Mouse (Mus musculus): ENCODE data around the gene Tppp2. TPM values are rescaled to one million over a fixed set of nuclear protein-coding genes. Genes with fewer than 3 reads are reported as not detected.

The Tppp2 gene
- polyA plus RNA-seq, 1 experiment from 2014 or later: not detected

DNA sequence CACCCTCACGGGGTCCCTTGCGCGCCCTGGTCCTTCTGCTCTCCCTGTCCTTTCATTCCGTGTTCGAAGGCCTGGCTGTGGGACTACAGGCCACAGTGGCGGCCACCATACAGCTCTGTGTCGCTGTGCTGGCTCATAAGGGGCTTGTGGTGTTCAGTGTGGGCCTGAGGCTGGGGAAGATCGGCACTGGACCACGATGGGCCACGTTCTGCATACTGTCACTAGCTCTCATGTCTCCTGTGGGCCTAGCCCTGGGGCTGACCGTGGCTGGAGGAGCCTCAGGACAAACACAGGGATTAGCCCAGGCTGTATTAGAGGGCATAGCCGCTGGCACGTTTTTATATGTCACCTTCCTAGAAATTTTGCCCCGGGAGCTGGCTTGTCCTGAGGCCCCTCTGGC is 23.2 kb upstream of the Tppp2 start:
- no peak overlapping the region for H3K27ac ChIP-seq
- 76% methylated on average over 14 of the region's 14 CpGs for whole genome bisulfite sequencing
- DNase-seq (ENCODE audit: extremely low spot score, low spot score): no peak

DNA sequence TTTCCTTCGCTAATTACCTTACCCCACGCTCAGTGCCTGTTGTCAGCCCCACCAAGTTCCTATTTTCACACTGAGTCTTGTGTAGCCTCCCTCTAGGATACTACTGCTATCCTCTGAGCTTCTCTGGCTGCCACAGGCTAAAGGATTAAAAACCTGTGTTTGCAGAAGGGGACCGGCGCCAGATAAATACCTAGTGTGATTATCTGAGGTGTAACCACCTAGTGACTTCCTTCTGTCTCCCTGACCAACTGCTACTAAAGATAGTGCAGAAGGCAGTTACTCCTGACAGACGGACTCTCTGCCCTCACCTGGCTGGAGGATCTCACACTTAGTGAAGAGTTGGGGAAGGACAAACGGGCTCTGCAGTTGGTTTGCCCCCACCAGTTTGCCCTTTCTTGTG is 22.2 kb upstream of the Tppp2 start:
- Histone ChIP-seq H3K4me1 (peaks cover 11% of the 10 kb centered on the region; the same call in 1 of the 2 replicates), H3K9me3 (no peaks in the 10 kb centered on the region), H3K36me3 (replicated peaks) (peaks cover 22% of the 10 kb centered on the region), H3K4me3 (no peak overlapping the region), H3K27me3 (ENCODE audit: poor library complexity, severe bottlenecking) (no peaks in the 10 kb centered on the region), H3K27ac (no peak overlapping the region)
- WGBS: 87% methylated on average over 6 of the region's 6 CpGs
- no peak for DNase-seq (ENCODE audit: extremely low spot score, low spot score)

More for the DNA sequence above, 23.2 kb upstream of the Tppp2 start:
- Histone ChIP-seq H3K4me1 (peaks cover 11% of the 10 kb centered on the region; the same call in 1 of the 2 replicates), H3K36me3 (replicated peaks) (peaks cover 31% of the 10 kb centered on the region), H3K27me3 (ENCODE audit: poor library complexity, severe bottlenecking) (no peaks in the 10 kb centered on the region), H3K9me3 (no peaks in the 10 kb centered on the region), H3K4me3 (no peak overlapping the region)

DNA sequence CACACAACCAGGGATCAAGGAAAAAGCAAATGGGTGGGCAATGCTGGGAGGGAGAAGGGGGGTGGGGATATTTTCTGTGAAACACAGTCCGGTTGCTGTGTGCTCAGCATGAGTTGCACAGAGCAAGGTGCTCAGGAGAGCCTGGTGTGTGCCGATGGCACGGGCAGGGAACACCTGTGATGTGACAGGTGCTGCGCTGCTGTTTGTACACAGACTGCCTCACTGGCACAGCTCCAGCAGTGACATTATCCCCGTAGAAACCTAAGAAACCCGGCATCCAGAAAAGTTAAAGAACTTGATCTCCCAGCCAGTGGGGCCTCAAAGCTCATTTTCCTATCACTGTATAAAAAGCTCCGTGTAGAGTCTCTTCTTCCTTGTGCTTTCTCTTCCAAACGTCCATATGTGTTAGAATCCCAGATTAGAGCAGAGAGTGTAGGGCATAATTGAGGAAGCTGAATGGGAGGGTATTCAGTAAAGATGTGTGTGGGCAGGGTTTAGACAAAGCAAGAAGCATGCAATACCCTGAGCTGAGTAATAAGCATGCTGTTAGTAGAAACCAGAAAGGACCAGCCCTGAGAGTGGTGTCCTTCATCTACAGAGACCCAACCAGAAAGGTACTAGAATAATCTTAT is 21.6 kb upstream of the Tppp2 start:
- H3K27me3 ChIP-seq (ENCODE audit: poor library complexity, severe bottlenecking): no peaks in the 10 kb centered on the region
- no peak overlapping the region for H3K27ac ChIP-seq
- peaks cover 11% of the 10 kb centered on the region; the same call in 1 of the 2 replicates for H3K4me1 ChIP-seq
- H3K4me3 ChIP-seq: no peak overlapping the region
- no peaks in the 10 kb centered on the region for H3K9me3 ChIP-seq
- 85% methylated on average over 8 of the region's 8 CpGs for WGBS
- H3K36me3 ChIP-seq (replicated peaks): peaks cover 15% of the 10 kb centered on the region
- DNase-seq (ENCODE audit: extremely low spot score, low spot score): no peak

DNA sequence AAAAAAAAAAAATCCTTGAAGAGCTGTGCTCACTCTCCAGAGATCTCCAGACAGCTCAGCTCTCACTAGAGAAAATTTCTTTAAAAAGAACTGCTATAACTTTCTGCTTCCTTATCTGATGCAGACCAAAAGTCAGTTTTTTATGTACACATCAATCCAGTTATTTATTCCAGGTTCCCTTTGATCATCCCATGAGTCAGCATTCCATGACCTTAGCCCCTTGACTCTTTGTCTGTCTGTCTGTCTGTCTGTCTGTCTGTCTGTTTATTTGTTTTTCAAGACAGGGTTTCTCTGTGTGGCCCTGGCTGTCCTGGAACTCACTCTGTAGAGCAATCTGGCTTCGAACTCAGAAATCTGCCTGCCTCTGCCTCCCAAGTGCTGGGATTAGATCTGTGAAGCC is 18.9 kb upstream of the Tppp2 start:
- H3K36me3 ChIP-seq (replicated peaks): 0 out of 2 replicates have a peak, but pooled peaks cover 4% of the 10 kb centered on the region
- DNase-seq (ENCODE audit: extremely low spot score, low spot score): no peak
- no peak overlapping the region for H3K4me3 ChIP-seq
- H3K27ac ChIP-seq: no peak overlapping the region
- H3K27me3 ChIP-seq (ENCODE audit: poor library complexity, severe bottlenecking): no peaks in the 10 kb centered on the region
- H3K4me1 ChIP-seq: no peaks in the 10 kb centered on the region
- 97% methylated on average over 1 of the region's 1 CpGs for WGBS
- no peaks in the 10 kb centered on the region for H3K9me3 ChIP-seq

DNA sequence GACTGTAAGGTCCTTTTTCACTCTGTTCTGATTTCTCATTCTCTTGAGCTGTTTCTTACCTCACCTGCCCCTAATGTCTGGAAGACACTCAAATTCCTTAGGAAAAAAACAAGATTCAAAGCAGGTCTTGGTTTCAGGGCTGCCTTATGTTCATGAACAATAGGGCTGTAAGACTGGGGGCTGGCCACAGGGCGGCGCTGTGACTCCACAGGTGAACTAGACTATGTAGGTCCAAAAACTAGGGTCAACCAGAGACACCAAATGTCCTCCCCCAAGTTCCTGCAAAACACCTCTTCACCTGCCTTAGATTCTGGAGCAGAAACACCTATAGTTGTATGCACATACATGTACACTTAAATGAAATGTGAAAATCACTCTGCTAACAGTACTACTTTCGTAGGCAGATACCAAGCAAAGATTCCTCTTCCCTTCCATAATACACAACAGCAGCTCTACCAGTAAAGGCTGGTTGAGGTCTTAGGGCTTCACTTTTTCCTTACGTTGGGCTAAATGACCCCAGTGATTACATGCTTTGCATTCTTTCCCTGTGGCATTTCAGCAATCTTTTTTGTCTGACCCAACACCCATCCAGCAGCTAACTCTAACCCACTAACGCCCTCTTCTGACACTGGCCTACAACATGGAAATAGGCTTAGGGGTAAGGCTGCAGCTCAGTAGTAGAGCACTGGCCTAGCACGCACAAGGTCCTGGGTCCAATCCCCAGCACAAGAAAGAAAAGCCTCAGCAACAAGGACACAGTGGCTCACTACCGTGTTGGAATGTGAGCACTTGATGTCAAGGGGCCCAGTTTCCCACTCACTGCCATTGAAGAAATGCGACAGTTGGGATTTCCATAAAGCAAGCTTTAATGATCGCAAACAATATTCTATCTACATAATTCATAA is 15.2 kb upstream of the Tppp2 start:
- 63% methylated on average over 9 of the region's 9 CpGs for whole genome bisulfite sequencing
- no peak overlapping the region for H3K4me3 ChIP-seq
- no peaks in the 10 kb centered on the region for H3K36me3 ChIP-seq (replicated peaks)
- no peak overlapping the region for H3K27ac ChIP-seq
- DNase-seq (ENCODE audit: extremely low spot score, low spot score): peak; percentile 73
- H3K27me3 ChIP-seq (ENCODE audit: poor library complexity, severe bottlenecking): no peaks in the 10 kb centered on the region
- H3K4me1 ChIP-seq: peaks cover 8% of the 10 kb centered on the region
- H3K9me3 ChIP-seq: no peaks in the 10 kb centered on the region

DNA sequence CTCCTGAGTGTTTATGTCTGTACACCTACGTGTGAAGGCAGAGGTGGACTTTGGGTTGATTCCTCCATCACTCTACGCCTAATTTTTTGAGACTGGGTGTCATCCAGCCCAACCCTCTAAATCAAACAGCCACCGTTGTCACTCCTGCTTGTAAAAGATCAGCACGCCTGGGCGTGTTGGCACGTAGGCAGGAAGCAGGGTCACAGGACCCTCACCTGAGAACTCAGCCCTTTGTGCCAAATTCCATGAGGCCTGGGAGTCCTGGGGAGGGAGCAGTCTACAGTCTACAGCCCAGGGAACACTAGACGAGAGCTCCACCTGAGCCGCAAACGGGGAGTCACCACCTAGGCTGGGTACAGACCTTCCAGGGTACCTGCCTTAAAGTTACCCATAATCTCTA is 14.4 kb upstream of the Tppp2 start:
- no peak overlapping the region for H3K4me3 ChIP-seq
- no peaks in the 10 kb centered on the region for H3K9me3 ChIP-seq
- H3K36me3 ChIP-seq (replicated peaks): no peaks in the 10 kb centered on the region
- no peak for DNase-seq (ENCODE audit: extremely low spot score, low spot score)
- peaks cover 8% of the 10 kb centered on the region for H3K4me1 ChIP-seq
- H3K27ac ChIP-seq: no peak overlapping the region
- no peaks in the 10 kb centered on the region for H3K27me3 ChIP-seq (ENCODE audit: poor library complexity, severe bottlenecking)
- 90% methylated on average over 9 of the region's 9 CpGs for WGBS

DNA sequence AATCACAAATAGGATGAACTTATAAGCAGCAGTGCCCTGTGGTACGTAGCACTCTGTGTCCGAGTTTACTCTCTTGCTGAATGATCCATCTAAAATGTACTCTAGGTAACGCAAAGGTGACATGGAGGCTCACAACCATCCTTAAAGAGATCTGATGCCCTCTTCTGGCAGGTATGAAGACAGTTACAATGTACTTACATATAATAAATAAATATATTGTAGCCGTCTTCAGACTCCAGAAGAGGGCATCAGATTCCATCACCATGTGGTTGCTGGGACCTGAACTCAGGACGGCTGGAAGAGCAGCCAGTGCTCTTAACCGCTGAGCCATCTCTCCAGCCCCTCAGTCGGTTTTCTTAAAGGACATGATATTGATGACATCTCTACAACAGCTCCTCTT is 13.5 kb upstream of the Tppp2 start:
- Histone ChIP-seq H3K9me3 (no peaks in the 10 kb centered on the region), H3K4me3 (no peak overlapping the region), H3K27me3 (ENCODE audit: poor library complexity, severe bottlenecking) (no peaks in the 10 kb centered on the region), H3K4me1 (peaks cover 8% of the 10 kb centered on the region), H3K36me3 (replicated peaks) (no peaks in the 10 kb centered on the region), H3K27ac (no peak overlapping the region)
- no peak for DNase-seq (ENCODE audit: extremely low spot score, low spot score)
- 78% methylated on average over 7 of the region's 7 CpGs for WGBS

DNA sequence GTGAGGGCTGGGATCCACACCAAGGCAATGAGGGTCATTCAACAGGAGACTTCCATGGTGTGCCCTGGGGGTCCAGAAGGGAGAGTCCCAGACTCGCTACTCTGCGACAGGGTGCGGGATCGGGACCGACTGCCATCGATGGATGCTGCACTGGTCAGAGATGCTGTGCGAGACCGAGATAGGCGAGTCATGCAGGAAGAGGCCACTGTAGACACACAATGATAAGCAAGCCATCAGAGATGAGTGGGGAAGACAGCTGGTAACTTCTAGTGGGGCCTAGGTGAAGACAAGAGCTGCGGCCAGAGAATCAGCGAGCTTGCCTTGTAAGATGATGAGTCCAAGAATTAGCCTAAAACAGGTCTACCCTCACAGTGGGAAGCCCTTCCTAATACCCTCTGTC is 12.1 kb upstream of the Tppp2 start:
- no peak overlapping the region for H3K4me3 ChIP-seq
- H3K27me3 ChIP-seq (ENCODE audit: poor library complexity, severe bottlenecking): peaks cover 4% of the 10 kb centered on the region; the same call in 1 of the 2 replicates
- no peak overlapping the region for H3K27ac ChIP-seq
- 93% methylated on average over 11 of the region's 11 CpGs for WGBS
- DNase-seq (ENCODE audit: extremely low spot score, low spot score): no peak
- H3K36me3 ChIP-seq (replicated peaks): no peaks in the 10 kb centered on the region
- no peaks in the 10 kb centered on the region for H3K9me3 ChIP-seq
- H3K4me1 ChIP-seq: peaks cover 8% of the 10 kb centered on the region

DNA sequence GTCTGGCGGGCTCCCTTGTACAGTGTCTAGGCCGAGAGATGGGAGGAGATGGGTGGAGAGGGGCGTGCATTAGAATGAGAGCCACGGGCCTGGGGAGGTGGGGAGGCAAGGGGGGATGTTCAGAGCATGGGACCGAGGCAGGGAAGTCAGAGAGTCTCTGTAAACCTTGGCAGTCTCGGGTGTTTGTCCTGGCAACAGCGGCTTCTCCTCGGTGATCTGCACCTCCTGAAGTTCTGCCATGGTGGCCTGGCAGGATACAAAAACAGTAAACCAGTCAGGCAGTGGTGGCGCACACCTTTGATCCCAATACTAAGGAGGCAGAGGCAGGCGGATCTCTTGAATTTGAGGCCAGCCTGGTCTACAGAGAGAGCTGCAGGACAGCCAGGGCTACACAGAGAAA is 6.9 kb upstream of the Tppp2 start:
- 92% methylated on average over 10 of the region's 10 CpGs for WGBS
- Histone ChIP-seq H3K27me3 (ENCODE audit: poor library complexity, severe bottlenecking) (peaks cover 48% of the 10 kb centered on the region), H3K4me3 (no peak overlapping the region), H3K27ac (no peak overlapping the region), H3K4me1 (peaks cover 34% of the 10 kb centered on the region), H3K9me3 (no peaks in the 10 kb centered on the region), H3K36me3 (replicated peaks) (no peaks in the 10 kb centered on the region)
- DNase-seq (ENCODE audit: extremely low spot score, low spot score): no peak

DNA sequence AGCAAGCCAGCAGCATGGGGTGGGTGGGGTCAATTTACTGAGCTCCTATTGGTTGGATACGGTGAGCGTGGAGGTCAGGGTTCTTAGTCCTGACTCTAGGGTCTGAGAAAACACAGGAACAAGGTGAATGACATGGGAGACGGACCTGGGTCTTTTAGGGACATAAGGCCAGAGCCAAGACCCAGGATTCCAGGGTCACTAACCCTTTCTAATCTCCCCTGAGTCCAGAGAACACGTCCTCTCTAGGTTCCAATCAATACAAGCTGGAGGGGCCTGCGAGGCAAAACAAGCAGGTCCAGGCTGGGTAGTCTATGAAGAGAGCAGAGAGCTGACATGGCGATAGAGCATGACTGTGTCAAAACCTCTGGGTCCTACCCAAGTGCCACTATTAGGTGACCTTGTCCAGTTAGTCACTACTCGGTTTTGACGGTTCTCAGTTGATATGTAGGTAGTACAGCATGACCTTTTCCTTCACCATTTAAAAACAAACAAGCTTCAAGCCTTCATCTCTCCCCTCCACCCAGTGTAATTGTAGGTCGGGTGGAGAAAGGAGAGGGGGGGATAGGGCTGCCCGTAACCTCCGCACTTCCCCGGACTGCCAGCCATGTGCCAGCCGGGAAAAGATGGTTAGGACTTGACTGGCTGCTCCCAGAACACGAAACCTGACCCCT is 5.7 kb upstream of the Tppp2 start:
- Histone ChIP-seq H3K27ac (peak overlapping the region; percentile 73), H3K36me3 (replicated peaks) (no peaks in the 10 kb centered on the region), H3K4me1 (peaks cover 26% of the 10 kb centered on the region), H3K27me3 (ENCODE audit: poor library complexity, severe bottlenecking) (peaks cover 48% of the 10 kb centered on the region), H3K9me3 (no peaks in the 10 kb centered on the region), H3K4me3 (peak overlapping the region; percentile 63)
- WGBS: 8% methylated on average over 14 of the region's 14 CpGs
- no peak for DNase-seq (ENCODE audit: extremely low spot score, low spot score)

DNA sequence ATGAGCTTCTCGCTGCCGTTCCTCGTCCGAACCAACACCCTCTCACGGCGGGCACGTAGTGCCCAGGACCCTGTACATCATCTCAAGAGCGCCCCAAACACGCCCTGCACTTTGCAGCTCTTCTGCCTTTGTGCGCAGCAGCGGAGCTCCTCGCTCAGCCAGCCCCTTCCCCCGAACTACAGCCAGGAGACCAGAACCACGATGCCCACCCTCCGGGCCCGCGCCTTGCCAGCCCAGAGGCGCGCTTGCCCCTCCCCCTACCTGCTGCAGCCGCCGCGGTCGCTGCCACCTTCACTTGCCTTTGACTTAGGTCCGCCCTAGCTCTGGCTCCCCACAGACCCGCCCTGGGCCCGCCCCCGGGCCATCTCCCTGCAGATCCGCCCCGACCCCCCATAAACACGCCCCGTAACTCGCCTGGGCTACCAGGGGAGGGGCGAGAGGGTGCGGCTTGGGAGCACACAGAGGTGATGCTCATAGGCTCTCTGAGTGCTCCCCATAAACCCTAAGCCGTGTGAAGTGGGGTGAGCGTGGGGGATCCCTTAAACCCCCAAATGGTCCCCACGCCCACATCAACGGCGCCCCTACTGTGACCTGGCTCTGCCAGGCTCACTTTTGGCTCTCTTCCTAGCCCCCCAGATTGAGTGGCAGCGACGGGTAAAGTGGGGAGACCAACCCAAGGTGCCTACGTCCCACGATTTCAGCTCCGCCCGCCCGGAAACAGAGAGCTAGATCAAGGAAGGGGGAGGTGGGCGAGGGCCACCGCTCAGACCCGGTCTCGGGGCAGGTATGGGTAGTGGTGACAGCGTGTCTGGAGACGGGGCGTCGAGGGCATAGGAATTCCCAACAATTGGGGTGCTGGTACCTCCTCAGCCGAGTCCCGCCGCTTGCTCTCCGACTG is 4.9 kb upstream of the Tppp2 start:
- WGBS: 1% methylated on average over 58 of the region's 58 CpGs
- peaks cover 48% of the 10 kb centered on the region for H3K27me3 ChIP-seq (ENCODE audit: poor library complexity, severe bottlenecking)
- peak; percentile 44 for DNase-seq (ENCODE audit: extremely low spot score, low spot score)
- peaks cover 26% of the 10 kb centered on the region for H3K4me1 ChIP-seq
- H3K9me3 ChIP-seq: no peaks in the 10 kb centered on the region
- H3K36me3 ChIP-seq (replicated peaks): no peaks in the 10 kb centered on the region
- H3K27ac ChIP-seq: peak overlapping the region; percentile 73
- peak overlapping the region; percentile 63 for H3K4me3 ChIP-seq
